Mouse (Mus musculus): ENCODE results near the gene Mme. TPM values are rescaled to one million over a fixed set of nuclear protein-coding genes. Genes with fewer than 3 reads are reported as not detected.

Gene Mme
- polyA plus RNA-seq, 1 experiment from 2014 or later: 6.1 TPM

- no peaks in the 10 kb centered on the region for H3K36me3 ChIP-seq (ENCODE audit: control insufficient read depth, insufficient read depth, low read length)
- H3K4me1 ChIP-seq (ENCODE audit: control insufficient read depth, insufficient read depth, low read length): no peaks in the 10 kb centered on the region
- H3K4me3 ChIP-seq (replicated peaks; ENCODE audit: low read length): no peak overlapping the region
- no peaks in the 10 kb centered on the region for H3K9me3 ChIP-seq (replicated peaks; ENCODE audit: control insufficient read depth, low read length)
- H3K9ac ChIP-seq (ENCODE audit: low read length): no peak overlapping the region
- no peak overlapping the region for H3K4me2 ChIP-seq (ENCODE audit: low read depth, low read length)
- ATAC-seq (ENCODE audit: insufficient read depth, low FRiP score): no peak
- no peaks in the 10 kb centered on the region for H3K27me3 ChIP-seq (ENCODE audit: control insufficient read depth, insufficient read depth, low read length)
- H3K27ac ChIP-seq (ENCODE audit: low read length): no peak overlapping the region
Measured at GRCm38 (mm10) chr3:63417758-63418157, 176.4 kb downstream of the Mme start.

- no peak overlapping the region for H3K4me3 ChIP-seq (replicated peaks; ENCODE audit: low read length)
- no peaks in the 10 kb centered on the region for H3K4me1 ChIP-seq (ENCODE audit: control insufficient read depth, insufficient read depth, low read length)
- no peak overlapping the region for H3K9ac ChIP-seq (ENCODE audit: low read length)
- H3K27ac ChIP-seq (ENCODE audit: low read length): no peak overlapping the region
- no peaks in the 10 kb centered on the region for H3K9me3 ChIP-seq (replicated peaks; ENCODE audit: control insufficient read depth, low read length)
- no peak overlapping the region for H3K4me2 ChIP-seq (ENCODE audit: low read depth, low read length)
- no peaks in the 10 kb centered on the region for H3K36me3 ChIP-seq (ENCODE audit: control insufficient read depth, insufficient read depth, low read length)
- H3K27me3 ChIP-seq (ENCODE audit: control insufficient read depth, insufficient read depth, low read length): no peaks in the 10 kb centered on the region
- ATAC-seq (ENCODE audit: insufficient read depth, low FRiP score): no peak
Measured at GRCm38 (mm10) chr3:63423552-63423951, 182.2 kb downstream of the Mme start.

Other genes with a start within 250 kb of the Mme start
- not detected in 2 replicates for gene Gm34302, start 242.3 kb downstream of the Mme start, polyA plus RNA-seq (2015; fragmentation: Nextera tagmentation; extraction: Ambion mirVana)

Measured in stomach, embryonic 16.5 days (tissue).